Mouse (Mus musculus) embryo, embryonic 10 days (tissue): Measurements from ENCODE around the gene Brip1.
A peak's percentile ranks its signal among the peaks of the same experiment; 100 is the strongest.

ENCODE experiments used
- DNase-seq: peaks from one replicate; pipeline ENCODE4 v3.0.0-alpha.2; 2015; ENCODE audit warnings: low spot score

The Brip1 gene

GRCm38 (mm10) chr11:86115955-86116354 lies 85.0 kb downstream of the Brip1 start:
- no peak for DNase-seq

DNA sequence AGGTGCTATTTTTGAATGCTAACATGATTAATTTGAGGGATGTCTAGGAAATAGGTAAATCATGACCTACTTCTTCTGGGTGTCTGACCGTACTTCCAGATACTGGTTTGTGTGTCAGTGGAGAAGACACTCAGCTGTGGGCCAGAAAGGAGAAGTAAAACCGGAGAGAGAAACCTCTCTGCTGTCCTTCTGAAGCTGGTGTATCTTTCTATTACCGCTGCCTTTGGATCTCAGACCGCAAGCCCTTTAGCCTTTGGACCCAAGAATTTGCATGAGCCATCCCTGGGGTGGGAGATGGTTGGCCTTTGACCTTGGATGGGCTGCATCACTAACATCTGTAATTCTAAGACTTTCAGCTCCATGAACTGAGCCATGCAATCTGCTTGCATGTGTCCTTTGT lies 93.7 kb downstream of the Brip1 start:
- DNase-seq, result no peak

DNA sequence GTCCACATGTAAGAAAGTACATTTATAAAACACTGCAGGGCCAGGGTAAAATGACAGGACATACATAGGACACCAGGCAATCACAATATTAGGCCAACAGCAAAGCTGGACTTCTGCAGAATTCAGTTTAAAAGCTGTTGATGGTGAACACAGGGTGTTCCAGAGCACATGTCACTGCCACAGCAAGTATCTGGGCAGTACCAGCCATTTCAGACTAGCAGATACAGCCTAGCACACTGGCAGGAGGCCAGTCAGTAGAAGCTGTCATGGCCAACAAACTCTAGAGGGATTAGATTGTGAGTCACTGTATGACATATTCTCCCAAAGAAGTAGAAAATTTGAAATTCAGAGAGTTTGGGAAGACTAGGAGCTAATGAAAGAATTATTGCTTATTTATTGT lies 94.4 kb downstream of the Brip1 start:
- DNase-seq, result no peak

DNA sequence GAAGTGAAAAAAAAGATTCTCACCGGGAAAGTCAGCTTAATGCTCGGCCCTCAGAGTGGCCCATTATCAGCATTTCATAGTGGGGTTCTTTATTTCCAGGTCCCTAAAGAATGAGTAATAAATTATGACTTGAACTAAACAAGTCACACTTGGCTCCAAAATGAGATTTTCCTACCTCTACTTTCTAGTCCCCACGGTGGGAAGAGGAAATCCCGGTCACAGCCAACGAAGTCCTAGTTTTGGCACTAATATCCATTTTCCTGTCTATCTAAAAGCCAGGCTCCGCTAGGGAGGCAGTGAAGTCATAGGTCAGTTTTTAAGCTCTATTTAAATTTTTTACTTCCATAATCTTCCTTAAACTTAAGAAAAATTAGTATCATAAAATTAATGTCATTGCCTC lies 99.8 kb downstream of the Brip1 start:
- no peak for DNase-seq

DNA sequence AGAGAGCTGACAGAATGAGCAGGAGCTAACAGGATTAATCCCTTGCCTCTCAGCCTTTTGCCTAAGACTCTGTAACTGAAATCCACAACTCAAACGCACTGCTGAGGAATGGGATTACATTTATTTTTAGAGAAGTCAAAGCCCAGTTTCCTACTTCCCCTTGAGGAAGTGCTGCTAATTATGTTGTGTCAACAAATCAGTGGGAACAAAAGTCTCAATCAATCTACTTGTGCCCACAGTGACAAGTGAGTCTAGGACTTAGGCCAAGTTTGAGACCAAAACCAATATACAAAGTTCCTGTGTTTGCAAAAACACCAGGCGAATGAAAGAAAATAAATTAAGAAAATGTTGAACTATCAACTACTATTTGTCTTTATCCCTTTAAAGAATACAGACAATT lies 101.7 kb downstream of the Brip1 start:
- no peak for DNase-seq

- no peak for DNase-seq
Measured at GRCm38 (mm10) chr11:86088815-86089214, 112.2 kb downstream of the Brip1 start.

- no peak for DNase-seq
Measured at GRCm38 (mm10) chr11:86084522-86084921, 116.5 kb downstream of the Brip1 start.

- no peak for DNase-seq
Measured at GRCm38 (mm10) chr11:86078025-86078424, 123.0 kb downstream of the Brip1 start.

DNA sequence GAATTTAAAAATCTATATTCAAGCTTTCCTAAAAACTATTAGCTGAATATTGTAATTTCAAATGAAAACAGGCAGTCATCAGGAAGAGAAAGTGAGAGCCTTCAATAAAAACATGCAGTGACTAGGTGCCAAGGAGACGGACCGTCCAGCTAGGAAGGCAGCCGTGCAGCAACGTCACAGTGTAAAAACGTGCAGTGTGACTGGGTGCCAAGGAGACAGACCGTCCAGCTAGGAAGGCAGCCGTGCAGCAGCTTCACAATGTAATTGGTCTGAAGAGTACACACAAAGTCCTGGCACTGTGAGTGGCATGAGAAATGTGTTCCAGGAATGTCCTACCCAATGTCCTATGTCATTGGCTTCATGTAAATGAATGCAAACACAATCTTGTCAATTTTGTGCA lies 124.0 kb downstream of the Brip1 start:
- DNase-seq, result no peak

DNA sequence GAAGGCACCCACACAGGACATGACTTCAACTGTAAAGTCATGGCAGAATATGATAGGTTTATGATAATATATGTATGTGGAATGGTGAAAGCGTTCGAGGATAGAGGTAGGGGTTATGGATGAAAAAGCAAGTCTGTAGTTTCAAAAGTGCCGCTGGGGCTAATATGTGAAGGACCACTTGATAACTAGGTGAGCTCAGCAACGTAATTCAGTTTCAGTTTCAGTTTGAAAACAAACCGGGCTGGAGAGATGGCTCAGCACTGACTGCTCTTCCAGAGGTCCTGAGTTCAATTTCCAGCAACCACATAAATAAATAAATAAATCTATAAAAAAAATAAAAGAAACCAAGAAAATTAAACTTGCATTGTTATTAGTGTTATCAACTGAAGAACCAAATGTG lies 124.6 kb downstream of the Brip1 start:
- DNase-seq, result no peak

- DNase-seq, result no peak
Measured at GRCm38 (mm10) chr11:86075371-86075770, 125.6 kb downstream of the Brip1 start.

DNA sequence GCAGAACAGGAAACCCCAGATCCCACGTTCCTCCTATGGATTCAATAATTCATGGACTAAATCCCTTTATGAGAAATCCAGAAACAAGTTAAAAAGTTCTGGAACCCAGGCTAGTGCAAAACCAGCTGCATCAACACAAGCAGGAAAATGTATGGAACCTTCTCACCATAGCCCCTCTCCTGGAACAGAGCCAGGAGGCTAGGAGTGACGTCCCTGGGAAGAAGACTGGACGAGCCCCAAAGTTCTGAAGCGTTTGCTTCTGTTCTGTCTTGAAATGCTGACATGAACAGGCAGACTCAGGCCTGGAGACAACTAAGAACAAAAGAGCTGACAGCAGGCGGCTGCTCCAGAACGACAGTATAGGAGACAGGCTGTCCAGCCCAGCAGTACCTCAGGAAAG lies 132.3 kb downstream of the Brip1 start:
- no peak for DNase-seq

DNA sequence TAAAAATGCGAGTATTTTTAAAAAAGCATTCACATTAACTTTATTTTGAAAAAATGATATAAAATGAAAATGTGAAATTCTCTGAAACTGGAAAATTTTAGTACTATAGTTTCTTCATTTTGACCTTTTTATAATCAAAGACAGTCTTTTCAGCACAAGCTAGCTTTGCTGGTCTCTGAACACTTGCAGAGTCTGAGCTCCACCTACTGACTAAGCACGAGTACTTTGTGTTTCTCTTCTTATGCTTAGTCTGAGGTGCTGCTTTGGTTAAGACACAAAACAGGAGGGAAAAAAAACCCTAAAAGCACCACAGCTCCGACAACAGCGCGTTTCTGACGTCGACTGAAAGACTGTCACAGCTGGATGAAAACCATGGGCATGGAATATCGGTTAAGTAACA lies 133.8 kb downstream of the Brip1 start:
- peak; percentile 40 for DNase-seq

- no peak for DNase-seq
Measured at GRCm38 (mm10) chr11:86064881-86065280, 136.1 kb downstream of the Brip1 start.

DNA sequence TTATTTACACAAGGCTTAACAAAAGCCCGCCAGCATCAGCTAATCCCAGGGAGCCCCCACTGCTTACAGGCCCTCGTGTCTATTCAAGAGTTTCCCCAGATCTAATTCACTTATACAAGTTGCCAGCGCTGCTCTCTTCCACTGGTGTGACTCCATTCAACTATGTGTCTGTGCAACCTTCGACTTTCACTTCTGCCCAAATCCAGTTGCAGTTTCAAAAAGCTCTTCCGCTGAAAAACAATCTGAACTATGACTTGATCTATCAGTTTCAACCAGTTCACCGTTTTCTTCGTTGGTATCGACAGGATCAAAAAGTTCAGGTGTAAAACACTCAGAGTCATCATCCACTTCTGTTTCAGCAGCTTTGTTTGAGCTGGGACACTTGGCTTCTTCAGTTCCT lies 139.8 kb downstream of the Brip1 start:
- no peak for DNase-seq

- no peak for DNase-seq
Measured at GRCm38 (mm10) chr11:86059123-86059522, 141.9 kb downstream of the Brip1 start.

GRCm38 (mm10) chr11:86055806-86056205 lies 145.2 kb downstream of the Brip1 start:
- DNase-seq, result no peak

- DNase-seq, result peak; percentile 60
Measured at GRCm38 (mm10) chr11:86051383-86051782, 149.6 kb downstream of the Brip1 start.

DNA sequence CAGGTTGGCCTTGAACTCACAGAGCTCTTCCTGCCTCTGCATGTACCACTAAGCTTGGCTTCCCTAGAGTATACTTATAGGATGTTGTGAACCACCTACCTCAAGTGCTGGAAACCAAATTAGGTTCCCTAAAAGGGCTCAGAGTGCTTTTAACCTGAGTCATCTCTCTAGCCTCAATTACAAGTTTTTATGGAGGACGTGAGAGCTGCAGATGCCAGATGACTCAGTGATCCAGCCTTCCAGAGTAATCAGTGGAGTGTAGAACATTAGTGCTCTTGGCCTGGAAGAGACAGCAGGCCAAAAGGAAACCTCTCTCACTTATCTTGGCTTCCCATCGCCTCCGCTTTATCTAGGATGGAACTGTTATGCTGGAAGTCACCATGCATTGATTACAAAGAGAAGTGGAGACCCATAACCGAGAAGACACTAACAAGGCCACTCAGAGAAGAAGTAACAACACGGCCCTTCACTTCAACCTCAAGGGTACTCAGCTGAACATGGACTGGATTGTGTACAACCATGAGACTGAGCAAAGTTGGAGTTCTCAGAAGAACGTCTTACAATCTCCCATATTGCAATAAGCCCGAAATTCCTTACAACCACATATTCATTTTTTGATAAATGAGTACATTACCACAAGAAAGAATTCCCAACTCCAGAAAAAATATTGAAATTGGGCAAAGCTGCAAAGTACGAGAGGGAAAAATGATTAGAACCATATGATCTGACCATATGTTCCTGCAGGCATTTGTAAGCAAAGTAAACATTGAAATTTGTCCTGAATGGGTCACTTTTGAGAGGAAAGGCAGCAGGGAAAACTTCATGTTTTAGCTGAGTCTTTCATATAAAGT lies 150.3 kb downstream of the Brip1 start:
- no peak for DNase-seq

GRCm38 (mm10) chr11:86039994-86040393 lies 161.0 kb downstream of the Brip1 start:
- no peak for DNase-seq

DNA sequence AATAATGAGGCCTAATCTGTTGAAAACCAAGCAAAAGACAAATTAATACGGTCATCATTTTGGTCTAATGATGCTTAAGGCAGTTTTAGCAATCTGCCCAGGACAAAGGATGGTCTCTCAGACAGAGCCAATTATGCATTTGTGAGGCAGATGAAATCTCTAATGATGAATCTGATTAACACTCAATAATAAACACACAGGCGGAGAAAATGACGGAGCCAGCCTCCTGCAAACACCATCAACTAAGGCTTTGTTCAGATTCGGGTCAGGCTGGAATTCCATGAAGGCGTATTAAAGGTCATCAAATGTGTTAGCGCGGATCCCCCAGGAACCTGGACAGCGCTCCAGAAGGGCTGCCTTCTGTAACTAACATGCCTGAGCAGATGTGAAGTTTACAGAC lies 161.6 kb downstream of the Brip1 start:
- no peak for DNase-seq

- no peak for DNase-seq
Measured at GRCm38 (mm10) chr11:86038701-86039100, 162.3 kb downstream of the Brip1 start.

DNA sequence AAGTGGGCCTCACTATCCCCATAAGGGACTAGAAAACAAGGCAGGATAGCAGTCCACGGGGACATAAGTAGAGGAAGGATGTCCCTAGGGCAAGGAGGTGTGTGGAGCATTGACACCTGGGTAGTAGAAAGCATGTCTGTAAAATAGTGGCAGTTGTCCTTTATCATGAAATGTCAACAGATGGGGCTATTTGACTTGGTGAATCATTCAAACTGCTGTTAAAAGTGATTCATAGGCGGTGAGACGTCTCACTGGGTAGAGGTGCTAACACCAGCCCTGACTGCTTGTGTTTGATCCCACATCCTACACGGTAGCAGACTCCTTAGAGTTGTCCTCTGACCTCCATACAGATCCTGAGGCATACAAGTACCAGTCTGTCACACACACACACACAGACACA lies 168.1 kb downstream of the Brip1 start:
- DNase-seq, result no peak

DNA sequence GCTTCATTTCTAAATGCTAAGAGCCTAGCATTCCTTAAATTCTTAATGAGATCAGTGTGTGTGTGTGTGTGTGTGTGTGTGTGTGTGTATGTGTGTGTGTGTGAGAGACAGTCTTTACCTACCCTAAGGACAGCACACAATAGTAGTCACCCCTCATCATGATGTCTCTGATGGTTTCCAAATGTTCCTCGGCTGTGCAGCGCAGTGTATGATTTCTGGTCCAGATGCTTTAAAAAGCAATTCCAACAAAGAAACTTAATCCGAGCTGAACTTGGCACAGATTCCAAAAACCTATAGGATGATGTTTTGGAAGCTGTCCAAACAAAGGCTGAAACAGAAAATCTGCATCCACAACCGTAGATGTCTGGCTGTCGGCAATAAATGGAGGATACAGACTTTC lies 173.0 kb downstream of the Brip1 start:
- no peak for DNase-seq
